Mouse (Mus musculus) G1E (cell line): ENCODE results near the gene Pglyrp1.

ENCODE experiments used
- CTCF ChIP-seq: IDR thresholded peaks from 2 replicates; pipeline ENCODE4 v1.5.1; 2012; ENCODE audit warnings: low read depth, low read length, inconsistent platforms, mixed read lengths
- GATA1 ChIP-seq: IDR thresholded peaks from 2 replicates; pipeline ENCODE4 v1.6.1; 2012; ENCODE audit warnings: borderline replicate concordance, low read length, inconsistent platforms, mixed read lengths
- POLR2AphosphoS5 ChIP-seq: IDR thresholded peaks from 2 replicates; pipeline ENCODE4 v1.6.1; 2012; ENCODE audit warnings: low read depth, low read length, inconsistent platforms; ENCODE audit not compliant: insufficient replicate concordance
- TAL1 ChIP-seq: conservative IDR thresholded peaks from 2 replicates; pipeline ENCODE4 v1.6.1; 2012; ENCODE audit warnings: low read depth, low read length, inconsistent platforms, mixed read lengths

DNA sequence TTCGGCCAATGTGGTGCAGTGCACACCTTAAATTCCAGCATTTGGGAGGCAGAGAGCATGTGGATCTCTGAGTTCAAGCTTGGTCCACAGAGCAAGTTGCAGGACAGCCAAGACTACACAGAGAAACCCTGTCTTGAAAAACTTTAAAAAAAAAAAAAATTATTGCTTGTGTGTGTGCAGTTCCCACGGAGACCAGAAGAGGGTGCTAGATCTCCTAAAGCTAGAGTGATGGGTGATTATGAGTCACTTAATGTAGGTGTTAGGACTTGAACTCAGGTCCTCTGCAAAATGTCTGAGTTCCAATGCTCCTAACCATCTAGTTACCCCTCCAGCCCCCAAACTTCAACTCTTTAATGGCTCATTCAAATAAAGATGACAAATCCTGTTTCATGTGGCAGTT is 2.6 kb upstream of the Pglyrp1 start:
- TF ChIP-seq CTCF (no peak), TAL1 (no peak), POLR2AphosphoS5 (no peak), GATA1 (no peak)
